Mouse (Mus musculus) frontal cortex, postnatal 10 days (tissue): ENCODE results near the gene Sgk1.

Source experiments
- DNase-seq, 2 experiments: peaks; one replicate each; pipeline ENCODE4 v3.0.0; 2022; ENCODE audit warnings: low spot score in 2 of 2, mixed read lengths in 1 of 2

The Sgk1 gene

DNA sequence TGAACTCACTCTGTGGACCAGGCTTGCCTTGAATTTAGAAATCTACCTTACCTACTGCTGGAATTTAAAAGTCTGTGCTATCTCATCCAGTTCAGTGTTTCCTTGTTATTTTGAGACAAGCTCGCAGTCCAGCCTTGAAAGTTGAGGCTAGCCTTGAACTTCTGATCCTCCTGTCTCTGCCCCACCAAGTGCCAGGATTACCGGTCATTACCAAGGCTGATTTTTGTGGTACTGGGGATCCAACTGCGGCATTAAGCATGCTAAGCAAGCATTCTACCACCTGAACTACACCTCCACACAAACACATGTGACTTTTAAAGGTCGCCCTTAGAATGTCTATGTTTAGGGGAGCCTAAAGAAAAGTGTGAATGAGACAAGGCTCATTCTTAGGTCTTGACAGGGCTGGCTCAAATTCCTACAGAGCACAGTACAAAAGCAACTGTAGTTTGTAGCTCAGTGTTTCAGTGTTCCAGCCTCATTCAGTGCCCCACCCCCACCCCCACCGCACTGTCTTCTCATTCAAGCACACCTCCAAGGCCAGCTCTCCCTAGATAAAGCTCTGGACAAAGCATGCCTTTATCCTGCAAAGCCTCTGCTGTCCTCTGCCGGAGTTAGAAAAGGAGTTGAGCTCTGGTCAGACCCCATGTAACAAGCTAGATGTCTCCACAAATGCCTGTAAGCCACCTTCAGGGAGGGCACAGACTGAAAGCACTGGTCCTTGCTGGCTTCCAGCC, 36.2 kb downstream of the Sgk1 start:
- no peak for DNase-seq

GRCm38 (mm10) chr10:21918750-21919145, 36.8 kb downstream of the Sgk1 start:
- DNase-seq = no peak

GRCm38 (mm10) chr10:21920611-21921010, 38.6 kb downstream of the Sgk1 start:
- no peak for DNase-seq

DNA sequence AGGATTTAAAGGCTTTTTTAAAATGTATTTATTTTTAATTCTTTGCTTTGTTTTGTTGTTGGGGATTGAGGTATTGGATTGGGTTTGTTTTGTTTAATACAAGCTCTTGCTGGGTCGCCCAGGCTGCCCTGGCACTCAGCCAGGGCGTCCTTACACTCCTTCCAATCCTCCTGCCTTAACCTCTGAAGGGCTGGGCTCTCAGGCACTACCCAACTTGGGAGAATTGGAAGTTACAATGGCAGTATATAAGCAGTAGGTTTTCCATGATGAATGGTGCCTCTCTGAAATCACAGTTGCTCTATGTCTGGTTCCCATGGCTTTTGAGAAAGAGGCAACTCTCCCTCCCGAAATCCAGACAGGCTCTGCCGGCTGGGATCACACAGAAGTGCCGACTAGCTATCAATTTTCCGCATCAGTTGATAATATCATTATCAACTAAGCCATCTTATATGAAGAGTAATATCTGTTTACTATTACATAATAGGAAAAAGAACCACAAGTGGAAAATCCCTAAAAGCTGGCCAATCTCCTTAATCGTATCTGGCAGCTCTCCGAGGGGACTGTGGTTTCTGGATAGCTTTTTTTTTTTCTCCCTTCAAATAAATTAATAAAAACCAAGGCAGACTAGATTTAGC, 40.8 kb downstream of the Sgk1 start:
- no peak for DNase-seq

- DNase-seq = peak; percentile 41 to 56
Measured at GRCm38 (mm10) chr10:21923495-21923952, 41.5 kb downstream of the Sgk1 start.

- no peak for DNase-seq
Measured at GRCm38 (mm10) chr10:21924051-21924720, 42.2 kb downstream of the Sgk1 start.

GRCm38 (mm10) chr10:21926941-21927340, 45.0 kb downstream of the Sgk1 start:
- no peak for DNase-seq

DNA sequence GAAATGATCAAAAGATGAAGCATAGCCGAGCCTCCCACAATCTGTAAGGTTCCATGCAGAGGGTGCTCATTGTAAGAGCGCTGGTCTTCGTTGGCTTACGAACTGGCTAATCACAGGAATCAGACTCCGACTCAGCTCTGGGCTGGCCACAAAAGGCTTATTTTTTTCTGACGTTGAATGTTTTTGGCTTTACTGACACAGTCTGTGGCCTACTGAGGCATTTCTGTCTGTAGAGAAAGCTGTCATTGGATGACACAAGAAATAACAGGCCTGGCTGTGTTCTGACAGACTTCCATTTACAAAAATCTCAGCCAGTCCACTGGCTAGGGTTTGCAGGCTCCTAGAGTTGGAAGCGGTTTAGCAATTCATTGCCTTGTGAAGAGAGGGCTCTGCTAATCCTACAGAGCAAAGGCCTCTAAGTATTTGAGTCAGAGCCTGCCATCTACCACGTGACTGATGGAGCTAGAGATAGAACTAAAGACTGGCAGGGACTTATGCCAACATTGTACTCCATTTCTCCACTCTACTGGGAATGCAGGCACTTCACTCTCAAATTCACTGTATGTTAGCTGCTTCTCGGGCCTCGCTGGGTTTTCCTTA, 48.9 kb downstream of the Sgk1 start:
- no peak for DNase-seq

DNA sequence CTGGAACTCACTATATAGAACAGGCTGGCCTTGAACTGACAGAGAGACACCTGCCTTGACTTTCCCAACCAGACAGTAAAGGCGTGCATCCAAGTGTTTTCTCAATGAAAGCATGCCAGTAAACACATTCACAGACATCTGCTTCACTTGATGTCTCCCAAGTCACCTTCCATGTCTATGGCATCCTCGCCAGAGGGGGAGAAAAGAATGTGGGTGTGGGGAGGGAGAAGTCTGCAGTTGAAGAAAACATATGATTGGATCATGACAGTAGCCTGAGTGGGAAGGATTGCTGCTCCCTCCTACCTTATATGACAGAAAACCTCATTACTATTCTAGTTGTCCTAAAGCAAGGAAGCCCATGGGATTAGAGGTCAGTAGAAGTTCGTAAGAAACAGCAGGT, 50.8 kb downstream of the Sgk1 start:
- DNase-seq = no peak

DNA sequence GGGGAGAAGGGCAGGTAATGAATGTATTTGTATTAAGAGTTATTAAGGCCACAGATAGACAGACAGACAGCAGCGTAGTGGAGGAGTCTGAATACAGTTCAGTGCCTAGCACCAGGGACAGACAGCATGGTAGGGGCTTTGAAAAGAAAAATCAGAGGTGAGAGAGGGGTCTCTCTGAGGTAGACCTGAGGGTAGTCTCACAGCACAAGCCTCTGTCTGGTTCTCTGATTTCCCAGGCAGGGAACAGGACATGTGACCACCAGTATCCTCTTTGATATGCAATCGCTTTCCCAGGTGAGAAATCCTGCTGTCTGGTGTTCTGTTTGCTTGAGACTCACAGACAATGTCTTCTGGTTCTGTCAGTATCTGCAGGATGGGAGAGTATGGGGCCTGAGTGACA, 52.8 kb downstream of the Sgk1 start:
- DNase-seq = no peak

GRCm38 (mm10) chr10:21936513-21937221, 54.7 kb downstream of the Sgk1 start:
- DNase-seq = no peak

DNA sequence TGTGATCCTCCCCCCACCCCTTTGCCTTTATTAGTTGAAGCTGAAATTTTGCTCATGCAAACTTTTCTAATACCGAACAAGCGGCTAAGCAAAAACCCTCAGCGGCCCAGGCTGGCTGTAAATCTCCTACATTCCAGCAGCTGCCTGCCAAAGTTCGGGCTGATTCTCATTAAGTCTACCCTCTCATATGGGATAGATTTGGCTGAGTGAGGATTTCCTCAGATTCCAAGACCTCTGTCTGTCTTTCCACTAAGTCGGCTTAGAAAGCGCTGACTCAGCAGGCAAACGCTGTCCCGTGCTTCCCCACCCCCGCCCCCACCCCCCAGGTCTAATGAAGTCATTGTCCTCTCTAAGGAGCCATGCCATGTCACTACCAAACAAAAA, 55.2 kb downstream of the Sgk1 start:
- no peak for DNase-seq

GRCm38 (mm10) chr10:21938166-21938565, 56.2 kb downstream of the Sgk1 start:
- no peak for DNase-seq

DNA sequence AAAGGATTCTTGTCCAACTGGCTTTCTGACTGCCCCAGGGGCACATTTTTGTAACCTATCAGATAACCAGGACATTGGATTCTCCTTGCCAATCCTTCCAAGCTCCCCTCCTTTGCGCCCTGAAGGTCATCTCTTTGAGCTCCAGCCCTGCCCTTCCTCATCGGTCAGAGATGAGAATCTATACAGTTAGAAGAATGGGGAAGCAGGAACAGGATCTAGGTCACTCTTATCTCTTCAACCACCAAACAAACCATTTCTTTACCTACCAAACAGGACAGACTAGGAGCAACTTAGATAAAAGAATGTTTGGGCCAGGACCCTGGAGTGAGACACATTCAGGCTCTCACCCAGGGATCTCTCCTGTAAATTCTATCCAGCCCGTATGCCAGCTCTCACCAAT, 59.3 kb downstream of the Sgk1 start:
- DNase-seq = no peak

GRCm38 (mm10) chr10:21943145-21943700, 61.2 kb downstream of the Sgk1 start:
- DNase-seq = no peak

GRCm38 (mm10) chr10:21945195-21945594, 63.2 kb downstream of the Sgk1 start:
- DNase-seq = no peak

DNA sequence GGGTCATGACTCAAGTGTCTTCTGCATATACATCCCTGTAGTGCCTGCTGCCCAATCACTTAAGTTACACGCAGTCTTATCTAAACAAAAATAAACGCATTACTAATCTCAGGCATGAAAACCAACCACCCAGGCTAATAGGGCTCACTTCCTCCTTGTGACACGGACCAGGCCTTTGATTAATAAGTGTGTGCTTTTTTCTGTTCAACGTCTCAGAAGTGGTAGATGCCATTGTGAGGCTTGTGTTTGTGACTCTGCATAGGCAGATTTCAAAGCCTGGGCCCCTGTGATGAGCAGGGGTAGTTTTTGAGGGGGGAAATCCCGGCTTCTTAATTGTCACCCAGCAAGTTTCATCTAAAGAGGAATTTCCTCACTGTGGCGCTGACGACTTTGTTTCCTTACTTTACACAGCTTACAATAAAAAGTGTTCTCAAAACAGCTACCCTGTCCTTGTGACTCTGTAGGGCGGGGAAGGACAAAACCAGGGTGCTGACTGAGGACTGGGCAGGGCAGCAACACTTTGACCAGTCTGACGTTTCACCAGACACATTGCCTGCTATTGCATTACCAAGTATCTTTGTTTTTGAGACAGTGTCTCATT, 64.9 kb downstream of the Sgk1 start:
- DNase-seq = no peak

- no peak for DNase-seq
Measured at GRCm38 (mm10) chr10:21952520-21952919, 70.5 kb downstream of the Sgk1 start.

GRCm38 (mm10) chr10:21961111-21961510, 79.1 kb downstream of the Sgk1 start:
- no peak for DNase-seq

GRCm38 (mm10) chr10:21963005-21963404, 81.0 kb downstream of the Sgk1 start:
- no peak for DNase-seq

DNA sequence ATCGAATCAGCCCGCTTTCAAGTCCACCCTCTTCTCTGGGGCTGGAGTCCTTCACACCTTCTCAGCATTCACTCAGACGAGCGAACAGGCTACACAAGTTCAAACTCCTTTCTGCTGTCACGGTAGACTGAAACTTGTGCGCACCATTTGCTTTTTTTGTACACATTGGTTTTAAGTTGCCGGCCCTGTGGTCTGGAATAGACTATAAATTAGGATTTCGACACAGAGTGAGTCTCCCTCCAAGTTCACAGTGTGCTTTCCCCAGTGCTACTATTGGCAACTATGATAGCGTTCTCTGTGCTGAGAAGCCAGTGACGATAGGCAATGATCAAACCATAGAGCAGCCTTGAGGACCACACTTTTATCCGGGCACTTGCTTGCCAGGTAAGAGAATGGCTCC, 91.7 kb downstream of the Sgk1 start:
- DNase-seq = no peak
